Mouse (Mus musculus): ENCODE measurements around the gene Alkbh6. TPM values are rescaled to one million over a fixed set of nuclear protein-coding genes. Genes with fewer than 3 reads are reported as not detected.

Gene Alkbh6
- polyA plus RNA-seq, 1 experiment from 2014 or later, result 135 TPM

DNA sequence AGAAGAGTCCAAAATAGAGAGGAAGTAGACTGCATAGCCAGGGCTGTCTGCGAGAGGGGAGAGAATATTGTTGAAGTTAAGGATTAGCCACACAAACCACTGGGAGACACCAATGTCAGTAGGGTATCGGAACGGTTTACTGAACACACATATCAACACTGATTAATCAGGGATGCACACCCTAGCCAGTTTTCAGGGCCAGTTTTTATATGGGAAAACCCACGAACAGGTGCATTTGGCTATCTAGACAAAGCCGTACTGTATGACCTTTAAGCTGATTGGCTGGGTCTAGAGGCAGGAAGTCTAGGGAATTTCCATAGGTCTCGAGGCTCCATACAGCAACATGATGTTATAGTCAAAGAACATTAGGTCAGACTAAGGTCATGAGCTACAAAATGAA is 14.3 kb downstream of the Alkbh6 start:
- Histone ChIP-seq H3K4me1 (peaks cover 19% of the 10 kb centered on the region), H3K9me3 (no peaks in the 10 kb centered on the region), H3K27ac (peak overlapping the region; percentile 89; the same call in 1 of the 2 replicates), H3K9ac (peak overlapping the region; percentile 34; the same call in 1 of the 2 replicates), H3K4me3 (peak overlapping the region; percentile 99), H3K27me3 (replicated peaks) (0 out of 2 replicates have a peak, but pooled peaks cover 6% of the 10 kb centered on the region), H3K36me3 (replicated peaks) (no peaks in the 10 kb centered on the region), H3K4me2 (peak overlapping the region; percentile 76)
- ATAC-seq (replicated peaks), result no peak
- 36% methylated on average over 6 of the region's 6 CpGs for WGBS

DNA sequence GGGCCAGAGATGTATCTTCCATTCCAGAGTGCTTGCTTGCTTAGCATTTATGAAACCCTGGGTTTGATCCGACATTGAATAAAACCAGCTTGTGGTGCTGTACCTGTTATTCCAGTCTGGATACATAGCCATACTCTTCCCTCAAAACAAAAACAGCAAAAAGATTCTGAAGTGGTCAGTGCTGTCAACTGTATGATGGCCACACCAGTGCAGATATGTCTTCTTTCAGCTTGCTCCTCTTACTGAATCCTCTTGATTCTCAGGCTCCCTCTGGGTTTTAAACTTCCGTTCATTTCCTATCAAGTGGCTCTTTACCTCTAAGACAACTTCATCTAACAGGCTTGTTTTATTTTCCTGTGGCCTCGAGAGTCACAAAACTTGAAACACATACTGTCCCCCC is 15.3 kb downstream of the Alkbh6 start, which contains the start of gene Sdhaf1:
Sdhaf1 (minus strand) TSS at position 101 of the 400 bp plus-strand sequence.
- Histone ChIP-seq H3K9ac (peak within 1 kb of the TSS; percentile 34; the same call in 1 of the 2 replicates), H3K9me3 (no peaks in the 10 kb centered on the region), H3K4me3 (peak within 1 kb of the TSS; percentile 99), H3K4me2 (peak within 1 kb of the TSS; percentile 76), H3K27ac (peak within 1 kb of the TSS; percentile 89; the same call in 1 of the 2 replicates), H3K4me1 (peaks cover 19% of the 10 kb centered on the region), H3K27me3 (replicated peaks) (0 out of 2 replicates have a peak, but pooled peaks cover 6% of the 10 kb centered on the region), H3K36me3 (replicated peaks) (no peaks in the 10 kb centered on the region)
- no peak for ATAC-seq (replicated peaks)
- 77% methylated on average over 3 of the region's 3 CpGs for WGBS

DNA sequence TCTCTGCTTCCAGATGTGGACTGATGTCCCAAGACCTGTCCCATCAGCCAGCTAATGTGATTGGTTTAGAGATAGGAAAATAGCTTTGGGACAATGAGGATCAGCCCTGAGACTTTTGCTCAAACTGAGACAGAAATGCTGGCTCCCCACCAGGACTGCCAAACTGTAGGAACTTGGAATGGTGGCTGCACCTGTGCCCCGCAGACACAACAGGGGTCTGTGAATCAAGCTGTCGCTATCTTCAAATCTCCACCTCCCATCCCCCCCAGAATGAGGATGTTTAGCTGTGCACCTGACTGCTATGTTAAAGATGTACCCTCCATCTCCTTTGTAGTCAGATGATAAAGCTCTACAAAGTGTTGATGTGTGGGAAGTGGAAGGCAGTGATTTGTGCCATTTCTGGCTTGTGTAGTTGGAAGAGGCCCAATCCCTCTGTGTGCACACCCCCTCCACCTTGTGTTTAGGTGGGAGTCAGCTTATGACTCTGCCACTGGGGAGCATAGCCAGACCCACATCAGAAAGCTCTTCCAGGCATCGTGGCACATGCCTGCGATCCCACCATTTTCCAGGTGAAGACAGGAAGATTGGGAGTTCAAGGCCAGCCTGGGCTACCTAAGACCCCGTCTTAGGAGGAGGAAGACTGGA is 15.9 kb downstream of the Alkbh6 start:
- H3K27ac ChIP-seq, result no peak overlapping the region
- 82% methylated on average over 5 of the region's 5 CpGs for WGBS
- 0 out of 2 replicates have a peak, but pooled peaks cover 6% of the 10 kb centered on the region for H3K27me3 ChIP-seq (replicated peaks)
- no peak for ATAC-seq (replicated peaks)
- no peaks in the 10 kb centered on the region for H3K36me3 ChIP-seq (replicated peaks)
- H3K4me1 ChIP-seq, result peaks cover 19% of the 10 kb centered on the region
- H3K4me3 ChIP-seq, result no peak overlapping the region
- no peak overlapping the region for H3K4me2 ChIP-seq
- no peak overlapping the region for H3K9ac ChIP-seq
- H3K9me3 ChIP-seq, result no peaks in the 10 kb centered on the region

DNA sequence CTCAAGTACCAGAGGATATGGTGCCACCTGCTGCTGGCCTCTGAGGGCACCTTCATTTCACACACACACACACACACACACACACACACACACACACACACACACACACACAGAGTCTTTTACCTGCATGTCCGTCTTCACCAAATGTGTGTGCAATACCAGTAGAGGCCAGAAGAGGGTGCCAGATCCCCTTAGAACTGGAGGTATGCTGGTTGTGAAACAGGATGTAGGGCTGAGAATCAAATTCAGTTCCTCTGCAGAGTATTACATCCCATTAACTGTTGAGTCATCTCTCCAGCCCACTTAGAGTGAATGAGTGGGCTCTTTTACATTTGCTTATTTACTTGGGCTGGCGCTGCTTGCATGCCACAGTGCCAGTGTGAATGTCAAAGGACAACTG is 16.8 kb downstream of the Alkbh6 start:
- WGBS, result 42% methylated on average over 2 of the region's 2 CpGs

DNA sequence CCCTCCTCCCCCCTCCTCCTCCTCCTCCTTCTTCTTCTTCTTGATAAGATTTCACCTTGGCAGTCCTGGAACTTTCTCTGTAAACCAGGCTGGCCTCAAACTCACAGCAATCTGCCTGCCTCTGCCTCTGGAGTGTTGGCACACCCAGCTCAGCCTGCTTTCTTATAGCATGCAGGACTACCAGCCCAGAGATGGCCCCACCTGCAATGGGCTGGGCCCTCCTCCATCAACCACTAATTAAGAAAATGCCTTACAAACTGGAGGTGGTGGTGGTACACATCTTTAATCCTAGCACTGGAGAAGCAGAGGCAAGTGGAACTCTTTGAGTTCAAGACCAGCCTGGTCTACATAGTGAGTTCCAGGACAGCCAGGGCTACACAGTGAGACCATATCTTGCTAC is 17.9 kb downstream of the Alkbh6 start:
- H3K4me3 ChIP-seq, result no peak overlapping the region
- 0 out of 2 replicates have a peak, but pooled peaks cover 6% of the 10 kb centered on the region for H3K27me3 ChIP-seq (replicated peaks)
- H3K4me1 ChIP-seq, result peaks cover 12% of the 10 kb centered on the region
- no peak for ATAC-seq (replicated peaks)
- no peak overlapping the region for H3K9ac ChIP-seq
- no peaks in the 10 kb centered on the region for H3K36me3 ChIP-seq (replicated peaks)
- H3K9me3 ChIP-seq, result no peaks in the 10 kb centered on the region
- no peak overlapping the region for H3K4me2 ChIP-seq
- no peak overlapping the region for H3K27ac ChIP-seq

More for the DNA sequence above, 16.8 kb downstream of the Alkbh6 start:
- Histone ChIP-seq H3K4me1 (peaks cover 19% of the 10 kb centered on the region), H3K9ac (no peak overlapping the region), H3K4me3 (no peak overlapping the region), H3K36me3 (replicated peaks) (no peaks in the 10 kb centered on the region), H3K27ac (no peak overlapping the region), H3K4me2 (no peak overlapping the region), H3K9me3 (no peaks in the 10 kb centered on the region), H3K27me3 (replicated peaks) (0 out of 2 replicates have a peak, but pooled peaks cover 6% of the 10 kb centered on the region)
- no peak for ATAC-seq (replicated peaks)

DNA sequence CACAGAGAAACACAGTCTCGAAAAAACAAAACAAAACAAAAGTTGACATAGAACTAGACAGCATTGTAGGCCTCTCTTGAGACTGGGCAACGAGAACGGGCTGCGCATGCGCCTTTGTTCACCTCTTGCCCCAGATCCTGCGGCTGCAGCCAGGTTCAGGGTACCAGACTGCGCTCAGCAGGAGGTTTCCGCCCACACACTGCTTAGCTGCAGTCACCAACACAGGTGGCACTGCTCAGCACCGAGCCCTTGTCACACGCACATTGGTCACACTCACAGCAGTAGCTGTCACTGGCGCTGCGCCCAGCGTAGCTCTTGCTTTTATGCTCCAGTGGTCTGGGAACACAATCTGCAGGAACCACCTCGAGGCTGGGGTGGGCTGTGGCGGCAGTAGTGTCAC is 18.6 kb downstream of the Alkbh6 start:
- 55% methylated on average over 15 of the region's 15 CpGs for WGBS
- H3K36me3 ChIP-seq (replicated peaks), result no peaks in the 10 kb centered on the region
- H3K27me3 ChIP-seq (replicated peaks), result 0 out of 2 replicates have a peak, but pooled peaks cover 6% of the 10 kb centered on the region
- H3K9ac ChIP-seq, result no peak overlapping the region
- no peak for ATAC-seq (replicated peaks)
- H3K27ac ChIP-seq, result no peak overlapping the region
- no peak overlapping the region for H3K4me2 ChIP-seq
- no peaks in the 10 kb centered on the region for H3K9me3 ChIP-seq
- H3K4me1 ChIP-seq, result peaks cover 17% of the 10 kb centered on the region
- no peak overlapping the region for H3K4me3 ChIP-seq

DNA sequence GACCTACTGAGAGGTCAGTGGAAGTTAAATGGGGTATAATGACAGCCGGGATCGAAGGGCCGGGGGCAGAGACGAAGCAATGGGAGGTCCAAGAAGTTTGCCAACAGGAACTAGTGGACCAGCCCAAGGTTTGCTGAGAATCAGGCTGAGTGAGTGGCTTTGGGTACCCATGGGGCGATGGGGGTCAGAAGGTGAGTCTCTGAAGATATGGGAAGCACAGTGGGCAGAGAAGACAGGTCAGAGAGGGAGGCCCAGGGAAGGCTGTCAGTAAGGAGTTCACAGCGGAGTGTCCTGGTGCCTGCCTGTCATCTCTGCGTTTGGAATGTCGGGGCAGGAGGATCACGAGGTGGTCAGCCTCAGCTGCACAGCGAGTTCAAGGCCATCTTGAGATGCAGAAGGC is 19.9 kb downstream of the Alkbh6 start:
- H3K27ac ChIP-seq, result no peak overlapping the region
- H3K4me3 ChIP-seq, result no peak overlapping the region
- H3K4me2 ChIP-seq, result no peak overlapping the region
- no peak for ATAC-seq (replicated peaks)
- H3K27me3 ChIP-seq (replicated peaks), result 0 out of 2 replicates have a peak, but pooled peaks cover 6% of the 10 kb centered on the region
- H3K36me3 ChIP-seq (replicated peaks), result no peaks in the 10 kb centered on the region
- no peak overlapping the region for H3K9ac ChIP-seq
- peaks cover 16% of the 10 kb centered on the region for H3K4me1 ChIP-seq
- no peaks in the 10 kb centered on the region for H3K9me3 ChIP-seq
- 60% methylated on average over 10 of the region's 10 CpGs for WGBS

DNA sequence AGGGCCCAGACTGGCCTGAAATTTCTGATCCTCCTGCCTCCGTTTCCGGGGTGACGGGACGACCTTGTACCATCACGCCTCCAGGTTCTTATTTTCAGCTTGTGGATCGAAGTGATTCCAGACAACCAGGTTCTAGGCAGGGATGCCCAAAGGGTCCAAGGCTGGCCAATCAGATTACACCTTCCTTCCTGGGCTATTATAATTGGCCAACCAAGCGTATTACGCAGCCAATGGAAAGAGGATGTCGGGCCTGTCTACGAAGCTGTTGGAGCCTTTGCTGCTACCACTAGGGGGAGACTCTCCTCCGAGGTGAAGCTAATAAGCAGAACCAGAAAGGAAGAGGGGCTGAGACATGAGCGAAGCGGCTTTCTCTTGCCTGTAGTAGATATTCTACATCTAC is 23.4 kb downstream of the Alkbh6 start:
- Histone ChIP-seq H3K9me3 (no peaks in the 10 kb centered on the region), H3K4me2 (peak overlapping the region; percentile 56), H3K27me3 (replicated peaks) (peaks cover 11% of the 10 kb centered on the region; the same call in 1 of the 2 replicates), H3K9ac (peak overlapping the region; percentile 16; the same call in 1 of the 2 replicates), H3K4me3 (peak overlapping the region; percentile 31), H3K27ac (peak overlapping the region; percentile 65; the same call in 1 of the 2 replicates), H3K4me1 (peaks cover 22% of the 10 kb centered on the region), H3K36me3 (replicated peaks) (no peaks in the 10 kb centered on the region)
- WGBS, result 3% methylated on average over 13 of the region's 13 CpGs
- peak; percentile 93 for ATAC-seq (replicated peaks)

DNA sequence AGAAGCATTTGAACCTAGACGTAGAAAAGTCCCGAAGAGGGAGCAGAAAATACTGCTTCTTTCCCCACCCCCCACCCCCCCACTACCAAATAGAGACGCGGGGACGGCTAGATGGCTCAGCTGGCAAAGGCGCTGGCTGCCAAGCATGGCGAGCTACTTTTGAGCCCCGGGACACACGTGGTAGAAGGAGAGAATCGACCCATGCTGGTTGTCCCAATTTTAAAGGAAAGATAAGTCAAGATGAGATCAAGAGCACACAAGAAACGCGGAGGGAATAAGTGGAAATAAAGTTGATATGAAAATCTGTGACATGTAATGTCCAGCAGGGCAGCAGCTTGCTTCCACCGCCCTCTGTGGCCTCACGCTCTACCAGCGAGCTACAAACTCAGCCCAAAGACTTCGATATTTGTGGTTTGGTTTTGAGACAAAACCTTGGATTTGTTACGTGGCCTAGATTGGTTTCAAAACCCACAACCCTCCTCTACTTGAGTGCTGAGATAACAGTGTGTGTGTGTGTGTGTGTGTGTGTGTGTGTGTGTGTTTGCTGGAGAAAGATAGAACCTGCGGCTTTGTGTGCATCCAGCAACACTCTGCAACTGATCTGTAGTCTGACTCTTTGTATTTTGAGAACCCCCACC is 24.2 kb downstream of the Alkbh6 start:
- H3K9me3 ChIP-seq, result no peaks in the 10 kb centered on the region
- no peaks in the 10 kb centered on the region for H3K36me3 ChIP-seq (replicated peaks)
- 63% methylated on average over 18 of the region's 18 CpGs for WGBS
- H3K27ac ChIP-seq, result no peak overlapping the region
- peak overlapping the region; percentile 56 for H3K4me2 ChIP-seq
- H3K4me1 ChIP-seq, result peaks cover 22% of the 10 kb centered on the region
- H3K27me3 ChIP-seq (replicated peaks), result peaks cover 11% of the 10 kb centered on the region; the same call in 1 of the 2 replicates
- no peak overlapping the region for H3K9ac ChIP-seq
- ATAC-seq (replicated peaks), result no peak
- peak overlapping the region; percentile 31 for H3K4me3 ChIP-seq

DNA sequence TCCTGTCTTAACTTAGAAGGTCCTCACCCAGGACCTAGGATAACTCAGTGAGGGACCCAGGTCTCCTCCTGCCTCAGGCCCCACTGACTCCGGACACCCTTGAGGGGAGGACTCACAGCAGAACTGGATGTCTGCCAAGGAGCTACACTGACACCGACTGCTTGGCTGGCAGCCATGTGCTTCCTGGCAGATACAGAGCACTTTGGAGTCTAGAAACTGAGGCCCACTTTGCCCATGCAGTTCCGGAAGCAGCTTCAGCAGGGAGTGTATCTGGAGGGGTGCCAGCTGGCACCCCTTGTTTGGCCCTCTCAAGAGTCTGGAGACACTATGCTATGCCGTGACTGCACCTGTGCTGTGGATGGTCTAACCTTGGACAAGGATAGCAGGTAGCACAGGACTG is 24.9 kb downstream of the Alkbh6 start:
- Histone ChIP-seq H3K27me3 (replicated peaks) (peaks cover 11% of the 10 kb centered on the region; the same call in 1 of the 2 replicates), H3K4me1 (peaks cover 22% of the 10 kb centered on the region), H3K27ac (no peak overlapping the region), H3K36me3 (replicated peaks) (no peaks in the 10 kb centered on the region), H3K4me2 (no peak overlapping the region), H3K4me3 (no peak overlapping the region), H3K9ac (no peak overlapping the region), H3K9me3 (no peaks in the 10 kb centered on the region)
- no peak for ATAC-seq (replicated peaks)
- 37% methylated on average over 4 of the region's 4 CpGs for WGBS

DNA sequence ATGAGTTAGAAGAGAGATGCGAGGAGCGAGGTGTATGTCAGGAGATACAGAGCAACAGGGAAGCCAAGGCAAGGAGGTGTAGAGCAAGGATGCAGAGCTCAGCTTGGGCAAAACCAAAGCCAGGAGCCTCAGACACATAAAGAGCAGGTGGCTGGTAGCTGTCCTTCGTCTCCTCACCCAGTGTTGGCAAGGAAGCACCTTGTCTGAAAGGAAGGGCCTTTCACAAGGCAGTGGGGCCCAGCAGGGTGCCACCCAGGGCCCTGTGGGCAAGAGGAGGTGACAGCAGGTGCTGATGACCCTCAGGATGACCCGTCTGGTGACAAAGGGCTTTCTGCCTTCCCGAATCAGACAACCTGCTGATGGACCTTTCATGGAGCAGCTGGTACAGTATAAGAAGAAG is 26.0 kb downstream of the Alkbh6 start:
- H3K36me3 ChIP-seq (replicated peaks), result no peaks in the 10 kb centered on the region
- no peak for ATAC-seq (replicated peaks)
- whole genome bisulfite sequencing, result 66% methylated on average over 5 of the region's 5 CpGs
- peaks cover 11% of the 10 kb centered on the region; the same call in 1 of the 2 replicates for H3K27me3 ChIP-seq (replicated peaks)
- no peak overlapping the region for H3K27ac ChIP-seq
- H3K4me1 ChIP-seq, result peaks cover 22% of the 10 kb centered on the region
- no peak overlapping the region for H3K9ac ChIP-seq
- no peak overlapping the region for H3K4me3 ChIP-seq
- H3K9me3 ChIP-seq, result no peaks in the 10 kb centered on the region
- H3K4me2 ChIP-seq, result no peak overlapping the region

DNA sequence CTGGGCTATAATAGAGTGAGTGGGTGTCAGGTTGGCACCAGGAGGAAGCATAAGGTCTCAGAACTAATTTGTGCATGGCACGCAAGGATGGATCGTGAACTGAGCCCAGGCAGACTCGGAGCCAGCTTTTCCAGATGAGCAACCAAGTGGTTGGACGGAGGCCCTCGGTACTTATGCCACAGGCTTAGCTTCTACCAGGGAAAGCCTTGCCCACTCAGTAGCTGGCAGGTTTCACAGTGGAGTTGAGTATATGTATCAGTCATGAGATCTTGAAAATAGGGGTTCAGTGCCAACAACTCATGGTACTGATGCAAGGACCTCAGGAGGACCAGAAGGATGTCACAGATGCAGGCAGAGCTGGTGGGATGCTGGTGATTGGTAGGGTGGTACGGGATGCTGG is 27.2 kb downstream of the Alkbh6 start:
- Histone ChIP-seq H3K9me3 (no peaks in the 10 kb centered on the region), H3K9ac (no peak overlapping the region), H3K4me1 (peaks cover 22% of the 10 kb centered on the region), H3K36me3 (replicated peaks) (no peaks in the 10 kb centered on the region), H3K27ac (no peak overlapping the region), H3K27me3 (replicated peaks) (peaks cover 11% of the 10 kb centered on the region; the same call in 1 of the 2 replicates), H3K4me2 (no peak overlapping the region), H3K4me3 (no peak overlapping the region)
- no peak for ATAC-seq (replicated peaks)
- WGBS, result 77% methylated on average over 6 of the region's 6 CpGs
